Mouse (Mus musculus): ENCODE measurements around the gene Ppp1r14d. TPM values are rescaled to one million over a fixed set of nuclear protein-coding genes. Genes with fewer than 3 reads are reported as not detected.

The Ppp1r14d gene
- polyA plus RNA-seq (2016; fragmentation: Nextera tagmentation; extraction: Ambion mirVana): 0.19 TPM in 1 of 2 replicates, not detected in the other

- 78% methylated on average over 6 of the region's 6 CpGs for WGBS
- Histone ChIP-seq H3K27ac (no peak within 1 kb of the TSS), H3K27me3 (ENCODE audit: poor library complexity, severe bottlenecking) (peaks cover 18% of the 10 kb centered on the region), H3K36me3 (replicated peaks) (no peaks in the 10 kb centered on the region), H3K4me1 (no peaks in the 10 kb centered on the region), H3K4me3 (no peak within 1 kb of the TSS), H3K9me3 (no peaks in the 10 kb centered on the region)
- DNase-seq (ENCODE audit: extremely low spot score, low spot score): no peak
Measured at GRCm38 (mm10) chr2:119229775-119230704, at the start of gene Ppp1r14d. Gene Ppp1r14d, minus strand, starts transcription at chr2:119229906.

DNA sequence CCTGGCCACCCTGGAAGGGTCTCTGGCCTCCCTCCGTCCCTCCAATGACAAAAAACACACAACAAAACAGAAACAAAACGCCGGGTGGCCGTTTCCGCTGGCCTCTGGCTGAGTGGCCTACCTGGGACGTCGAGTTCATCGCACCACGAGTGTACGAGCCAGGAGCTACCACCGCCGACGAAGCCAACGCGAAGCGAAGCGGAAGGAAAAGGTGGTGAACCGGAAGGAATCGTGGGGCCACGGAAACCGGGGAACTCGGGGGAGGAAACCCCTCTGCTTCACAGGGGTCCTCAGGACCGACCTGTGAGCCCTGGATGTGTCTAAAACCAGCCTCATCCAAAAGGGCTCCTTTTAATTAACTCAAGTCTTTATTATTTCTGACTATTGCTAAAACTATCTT lies 48.1 kb upstream of the Ppp1r14d start:
- WGBS: 86% methylated on average over 23 of the region's 23 CpGs
- H3K9me3 ChIP-seq: no peaks in the 10 kb centered on the region
- no peak for DNase-seq (ENCODE audit: extremely low spot score, low spot score)
- no peaks in the 10 kb centered on the region for H3K4me1 ChIP-seq
- no peaks in the 10 kb centered on the region for H3K27me3 ChIP-seq (ENCODE audit: poor library complexity, severe bottlenecking)
- H3K27ac ChIP-seq: no peak overlapping the region
- no peaks in the 10 kb centered on the region for H3K36me3 ChIP-seq (replicated peaks)
- no peak overlapping the region for H3K4me3 ChIP-seq

GRCm38 (mm10) chr2:119276926-119277325 lies 47.2 kb upstream of the Ppp1r14d start:
- Histone ChIP-seq H3K36me3 (replicated peaks) (no peaks in the 10 kb centered on the region), H3K9me3 (no peaks in the 10 kb centered on the region), H3K4me3 (no peak overlapping the region), H3K27me3 (ENCODE audit: poor library complexity, severe bottlenecking) (no peaks in the 10 kb centered on the region), H3K27ac (no peak overlapping the region), H3K4me1 (no peaks in the 10 kb centered on the region)
- DNase-seq (ENCODE audit: extremely low spot score, low spot score): no peak
- WGBS: 82% methylated on average over 7 of the region's 7 CpGs

DNA sequence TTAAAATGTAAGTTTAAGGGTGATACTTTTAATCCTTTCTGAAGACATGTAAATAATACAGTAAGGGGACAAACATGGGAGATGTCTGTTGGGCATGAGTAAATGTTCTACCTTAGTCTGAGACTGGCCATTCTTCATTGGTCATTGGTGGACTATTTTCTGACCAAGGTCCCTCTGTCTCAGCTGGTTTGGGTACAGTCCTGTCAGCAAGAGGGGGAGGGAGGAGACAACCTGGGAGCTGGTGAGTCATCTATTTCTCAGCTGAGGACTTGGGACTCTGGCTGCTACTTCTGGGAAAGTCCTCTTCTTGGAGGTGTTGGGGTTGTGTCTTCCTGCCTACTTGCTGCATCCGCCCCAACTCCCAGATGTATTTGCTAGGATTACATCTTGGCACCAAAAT lies 44.4 kb upstream of the Ppp1r14d start:
- H3K36me3 ChIP-seq (replicated peaks): no peaks in the 10 kb centered on the region
- no peak overlapping the region for H3K27ac ChIP-seq
- H3K27me3 ChIP-seq (ENCODE audit: poor library complexity, severe bottlenecking): peaks cover 20% of the 10 kb centered on the region
- DNase-seq (ENCODE audit: extremely low spot score, low spot score): no peak
- peaks cover 10% of the 10 kb centered on the region for H3K4me1 ChIP-seq
- no peak overlapping the region for H3K4me3 ChIP-seq
- no peaks in the 10 kb centered on the region for H3K9me3 ChIP-seq
- WGBS: 90% methylated on average over 1 of the region's 1 CpGs

- no peaks in the 10 kb centered on the region for H3K36me3 ChIP-seq (replicated peaks)
- H3K4me1 ChIP-seq: peaks cover 10% of the 10 kb centered on the region
- under 1% methylated on average over 49 of the region's 49 CpGs for WGBS
- no peaks in the 10 kb centered on the region for H3K9me3 ChIP-seq
- peak within 1 kb of the TSS; percentile 76 for H3K4me3 ChIP-seq
- H3K27me3 ChIP-seq (ENCODE audit: poor library complexity, severe bottlenecking): peaks cover 28% of the 10 kb centered on the region
- DNase-seq (ENCODE audit: extremely low spot score, low spot score): peak; percentile 69
- peak within 1 kb of the TSS; percentile 72 for H3K27ac ChIP-seq
Measured at GRCm38 (mm10) chr2:119270643-119271331, 41.1 kb upstream of the Ppp1r14d start, which contains the start of gene Rhov. Gene Rhov, minus strand, starts transcription at chr2:119271272.

- DNase-seq (ENCODE audit: extremely low spot score, low spot score): no peak
- Histone ChIP-seq H3K4me1 (peaks cover 10% of the 10 kb centered on the region), H3K36me3 (replicated peaks) (no peaks in the 10 kb centered on the region), H3K9me3 (no peaks in the 10 kb centered on the region), H3K4me3 (peak overlapping the region; percentile 76), H3K27me3 (ENCODE audit: poor library complexity, severe bottlenecking) (peaks cover 28% of the 10 kb centered on the region), H3K27ac (no peak overlapping the region)
- WGBS: 49% methylated on average over 9 of the region's 9 CpGs
Measured at GRCm38 (mm10) chr2:119270286-119270642, 40.6 kb upstream of the Ppp1r14d start.

DNA sequence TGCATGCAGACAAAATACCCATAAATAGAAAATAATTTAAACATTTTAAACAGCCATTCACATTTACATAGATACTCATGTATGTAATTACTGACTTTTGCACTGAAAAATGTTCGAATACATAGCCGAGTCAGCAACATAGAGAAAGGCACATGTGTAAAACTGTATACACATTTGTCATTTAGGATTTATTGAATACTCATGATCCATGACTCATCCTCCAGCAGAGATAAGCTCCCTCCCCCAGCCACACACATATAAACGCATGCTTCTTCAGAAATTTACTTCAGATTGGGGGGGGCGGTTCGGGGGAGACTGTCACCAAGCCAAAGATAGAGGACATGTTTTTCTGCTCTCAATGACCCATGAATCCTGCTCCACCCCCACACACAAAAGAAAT lies 34.1 kb upstream of the Ppp1r14d start:
- Histone ChIP-seq H3K4me1 (peaks cover 8% of the 10 kb centered on the region), H3K9me3 (no peaks in the 10 kb centered on the region), H3K27me3 (ENCODE audit: poor library complexity, severe bottlenecking) (peaks cover 5% of the 10 kb centered on the region), H3K27ac (no peak overlapping the region), H3K36me3 (replicated peaks) (no peaks in the 10 kb centered on the region), H3K4me3 (no peak overlapping the region)
- no peak for DNase-seq (ENCODE audit: extremely low spot score, low spot score)
- 88% methylated on average over 5 of the region's 5 CpGs for WGBS

DNA sequence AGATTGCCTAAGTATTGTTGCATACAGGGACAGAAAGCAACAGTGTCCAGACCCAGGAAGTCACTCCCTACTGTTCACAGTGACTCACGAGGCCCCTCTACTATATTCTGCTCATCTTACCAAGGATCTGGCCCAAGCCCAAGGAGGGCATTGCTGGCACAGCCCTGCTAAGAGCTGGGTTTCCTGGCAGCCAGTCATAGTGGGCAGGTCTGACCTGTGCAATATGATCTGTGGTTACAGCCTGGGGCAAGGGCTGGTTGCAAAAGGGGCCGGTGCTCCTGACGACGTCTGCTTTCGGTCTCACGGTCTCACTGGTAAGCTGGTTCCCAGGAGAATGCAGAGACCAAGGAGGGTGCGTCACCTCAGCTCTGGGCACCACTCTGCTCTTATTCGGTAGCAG lies 33.3 kb upstream of the Ppp1r14d start:
- no peaks in the 10 kb centered on the region; the same call in 1 of the 2 replicates for H3K27me3 ChIP-seq (ENCODE audit: poor library complexity, severe bottlenecking)
- no peaks in the 10 kb centered on the region for H3K9me3 ChIP-seq
- 42% methylated on average over 8 of the region's 8 CpGs for WGBS
- H3K4me3 ChIP-seq: no peak overlapping the region
- H3K36me3 ChIP-seq (replicated peaks): no peaks in the 10 kb centered on the region
- no peak overlapping the region for H3K27ac ChIP-seq
- peaks cover 8% of the 10 kb centered on the region for H3K4me1 ChIP-seq
- no peak for DNase-seq (ENCODE audit: extremely low spot score, low spot score)

GRCm38 (mm10) chr2:119261326-119261725 lies 31.6 kb upstream of the Ppp1r14d start:
- Histone ChIP-seq H3K4me3 (no peak overlapping the region), H3K27me3 (ENCODE audit: poor library complexity, severe bottlenecking) (no peaks in the 10 kb centered on the region; the same call in 1 of the 2 replicates), H3K27ac (no peak overlapping the region), H3K9me3 (no peaks in the 10 kb centered on the region), H3K4me1 (peaks cover 8% of the 10 kb centered on the region), H3K36me3 (replicated peaks) (no peaks in the 10 kb centered on the region)
- 72% methylated on average over 2 of the region's 2 CpGs for WGBS
- DNase-seq (ENCODE audit: extremely low spot score, low spot score): no peak

DNA sequence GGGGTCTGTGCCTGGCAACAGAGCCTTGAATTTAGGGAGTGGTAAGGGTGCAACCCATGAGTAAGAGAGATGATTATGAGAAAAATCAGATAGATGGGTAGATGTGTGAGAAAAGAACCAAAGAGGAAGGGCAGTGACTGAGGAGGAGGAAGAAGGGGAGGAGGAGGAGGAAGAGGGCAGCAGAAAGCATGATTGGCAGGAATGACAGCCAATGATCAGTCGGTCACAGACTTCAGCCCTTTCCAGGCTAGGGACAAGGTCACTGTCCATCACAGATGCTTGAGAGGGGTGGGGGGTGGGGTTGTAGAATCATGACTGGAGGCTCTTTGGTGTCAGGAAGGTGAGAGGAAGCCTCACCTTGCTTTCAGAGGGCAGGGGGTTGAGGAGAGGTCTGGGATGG lies 30.8 kb upstream of the Ppp1r14d start:
- WGBS: 83% methylated on average over 1 of the region's 1 CpGs
- H3K4me3 ChIP-seq: no peak overlapping the region
- no peak overlapping the region for H3K27ac ChIP-seq
- no peaks in the 10 kb centered on the region for H3K9me3 ChIP-seq
- peaks cover 8% of the 10 kb centered on the region for H3K4me1 ChIP-seq
- peaks cover 1% of the 10 kb centered on the region for H3K27me3 ChIP-seq (ENCODE audit: poor library complexity, severe bottlenecking)
- DNase-seq (ENCODE audit: extremely low spot score, low spot score): no peak
- H3K36me3 ChIP-seq (replicated peaks): no peaks in the 10 kb centered on the region

GRCm38 (mm10) chr2:119254976-119255375 lies 25.3 kb upstream of the Ppp1r14d start:
- Histone ChIP-seq H3K9me3 (no peaks in the 10 kb centered on the region), H3K36me3 (replicated peaks) (no peaks in the 10 kb centered on the region), H3K4me1 (peaks cover 11% of the 10 kb centered on the region), H3K27ac (no peak overlapping the region), H3K4me3 (no peak overlapping the region), H3K27me3 (ENCODE audit: poor library complexity, severe bottlenecking) (peaks cover 21% of the 10 kb centered on the region)
- WGBS: 15% methylated on average over 7 of the region's 7 CpGs
- no peak for DNase-seq (ENCODE audit: extremely low spot score, low spot score)

GRCm38 (mm10) chr2:119250826-119251478 lies 21.2 kb upstream of the Ppp1r14d start:
- peaks cover 21% of the 10 kb centered on the region for H3K27me3 ChIP-seq (ENCODE audit: poor library complexity, severe bottlenecking)
- H3K36me3 ChIP-seq (replicated peaks): no peaks in the 10 kb centered on the region
- 17% methylated on average over 11 of the region's 11 CpGs for WGBS
- H3K9me3 ChIP-seq: no peaks in the 10 kb centered on the region
- peak overlapping the region; percentile 19; the same call in 1 of the 2 replicates for H3K4me3 ChIP-seq
- H3K27ac ChIP-seq: peak overlapping the region; percentile 36; the same call in 1 of the 2 replicates
- DNase-seq (ENCODE audit: extremely low spot score, low spot score): peak; percentile 87
- peaks cover 11% of the 10 kb centered on the region for H3K4me1 ChIP-seq
